Comparison of ENCODE assay signal across 16 mouse cellular contexts in the genomic region with DNA sequence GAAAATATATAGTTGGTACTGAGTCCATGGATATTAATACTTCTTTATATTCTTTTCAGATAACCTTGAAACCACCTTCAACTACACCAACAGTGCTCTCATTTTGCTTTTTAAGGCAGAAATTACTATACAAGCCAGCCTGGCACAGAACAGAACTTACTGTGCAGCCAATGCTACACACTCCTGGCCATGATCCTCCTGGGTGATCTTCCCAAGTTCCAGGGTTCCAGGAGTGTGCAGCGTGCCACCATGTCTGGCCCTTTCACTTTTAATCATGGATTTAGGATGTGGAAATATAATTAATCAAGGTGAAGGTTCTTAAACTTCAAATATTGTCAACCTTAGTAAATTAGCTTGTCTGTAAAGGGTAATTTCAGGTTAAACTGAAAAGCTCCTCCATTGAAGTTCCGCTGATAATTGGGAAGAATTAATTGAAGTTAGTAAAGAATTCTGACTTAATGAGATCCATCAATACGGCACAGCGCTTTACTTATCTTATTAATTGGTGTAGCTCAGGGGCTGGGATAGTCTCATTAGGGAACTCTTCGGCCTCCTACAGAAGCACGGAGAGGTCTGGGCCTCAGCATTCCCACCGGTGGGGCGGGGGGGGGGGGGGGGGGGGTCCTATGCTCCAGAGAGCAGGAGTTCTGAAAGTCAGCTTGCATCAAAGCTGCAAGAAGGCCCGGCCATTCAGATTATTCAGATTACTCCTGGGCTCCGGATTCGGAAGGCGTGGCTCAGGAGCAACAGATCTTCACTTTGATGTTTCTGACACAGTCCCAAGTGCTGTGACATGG.
DNase-seq lines count a peak whose midpoint lies in the region; ATAC-seq and TF ChIP-seq lines count a peak whose summit lies in the region.
"Had no signal": no experiment of that assay in that cellular context is flagged by ENCODE, and none has a peak within 500 bp of the region (broad histone marks: within the 10 kb centered on the region; RNA-seq: fewer than 3 reads in every experiment).

No protein-coding gene starts in this region.

- no peaks in the 10 kb centered on the region for H3K36me3 ChIP-seq in hindbrain, embryonic 14.5 days (replicated peaks; ENCODE audit: control insufficient read depth, insufficient read depth)
- no peaks in the 10 kb centered on the region for H3K36me3 ChIP-seq in hindbrain, embryonic 13.5 days
- H3K36me3 ChIP-seq in midbrain, embryonic 11.5 days (ENCODE audit: control insufficient read depth, insufficient read depth, low read length): no peaks in the 10 kb centered on the region
- no peaks in the 10 kb centered on the region for H3K36me3 ChIP-seq in thymus, adult 2 months (ENCODE audit: control insufficient read depth, insufficient read depth, low read length)
- H3K36me3 ChIP-seq: embryonic facial prominence, embryonic 15.5 days; stomach, embryonic 15.5 days had no signal

- H3K27me3 ChIP-seq in hindbrain, embryonic 14.5 days (ENCODE audit: control insufficient read depth, insufficient read depth, low read length): no peaks in the 10 kb centered on the region
- H3K27me3 ChIP-seq in hindbrain, embryonic 13.5 days: no peaks in the 10 kb centered on the region
- H3K27me3 ChIP-seq in midbrain, embryonic 11.5 days (ENCODE audit: control insufficient read depth, insufficient read depth, low read length): no peaks in the 10 kb centered on the region
- no peaks in the 10 kb centered on the region for H3K27me3 ChIP-seq in thymus, adult 2 months (ENCODE audit: control insufficient read depth, insufficient read depth, low read length)
- H3K27me3 ChIP-seq: embryonic facial prominence, embryonic 15.5 days; megakaryocyte, embryonic 14.5 days; stomach, embryonic 15.5 days had no signal

- 35% methylated on average over 12 of the region's 12 CpGs for WGBS in hindbrain, embryonic 14.5 days
- WGBS in hindbrain, embryonic 13.5 days: 49% methylated on average over 9 of the region's 12 CpGs
- WGBS in midbrain, embryonic 11.5 days: 22% methylated on average over 11 of the region's 12 CpGs
- WGBS in thymus, adult 2 months: 90% methylated on average over 12 of the region's 12 CpGs

- no peak overlapping the region for H3K4me3 ChIP-seq in hindbrain, embryonic 14.5 days (replicated peaks; ENCODE audit: low read length)
- H3K4me3 ChIP-seq in hindbrain, embryonic 13.5 days: no peak overlapping the region
- no peak overlapping the region for H3K4me3 ChIP-seq in midbrain, embryonic 11.5 days (ENCODE audit: low read depth, low read length)
- no peak overlapping the region for H3K4me3 ChIP-seq in thymus, adult 2 months (ENCODE audit: control insufficient read depth, insufficient read depth, low read length)
- H3K4me3 ChIP-seq: embryonic facial prominence, embryonic 15.5 days; megakaryocyte, embryonic 14.5 days; stomach, embryonic 15.5 days had no signal

- peaks cover 13% of the 10 kb centered on the region for H3K4me1 ChIP-seq in hindbrain, embryonic 14.5 days (replicated peaks; ENCODE audit: control insufficient read depth, insufficient read depth, low read length)
- peaks cover 23% of the 10 kb centered on the region for H3K4me1 ChIP-seq in hindbrain, embryonic 13.5 days (replicated peaks)
- peaks cover 10% of the 10 kb centered on the region; the same call in 1 of the 2 replicates for H3K4me1 ChIP-seq in midbrain, embryonic 11.5 days (ENCODE audit: control insufficient read depth, insufficient read depth, low read length)
- no peaks in the 10 kb centered on the region for H3K4me1 ChIP-seq in thymus, adult 2 months (replicated peaks; ENCODE audit: control insufficient read depth, insufficient read depth, low read length)
- H3K4me1 ChIP-seq: embryonic facial prominence, embryonic 15.5 days; megakaryocyte, embryonic 14.5 days; stomach, embryonic 15.5 days had no signal

- H3K9me3 ChIP-seq in hindbrain, embryonic 14.5 days (ENCODE audit: control insufficient read depth, low read length): no peaks in the 10 kb centered on the region
- H3K9me3 ChIP-seq in hindbrain, embryonic 13.5 days: no peaks in the 10 kb centered on the region
- no peaks in the 10 kb centered on the region for H3K9me3 ChIP-seq in midbrain, embryonic 11.5 days (ENCODE audit: control insufficient read depth, low read length)
- H3K9me3 ChIP-seq: embryonic facial prominence, embryonic 15.5 days; stomach, embryonic 15.5 days had no signal

- no peak overlapping the region for H3K4me2 ChIP-seq in hindbrain, embryonic 14.5 days (replicated peaks)
- no peak overlapping the region for H3K4me2 ChIP-seq in hindbrain, embryonic 13.5 days
- H3K4me2 ChIP-seq in midbrain, embryonic 11.5 days: no peak overlapping the region
- H3K4me2 ChIP-seq: embryonic facial prominence, embryonic 15.5 days; stomach, embryonic 15.5 days had no signal

- H3K9ac ChIP-seq in hindbrain, embryonic 14.5 days: no peak overlapping the region
- no peak overlapping the region for H3K9ac ChIP-seq in hindbrain, embryonic 13.5 days
- H3K9ac ChIP-seq in midbrain, embryonic 11.5 days (ENCODE audit: low read length): no peak overlapping the region
- H3K9ac ChIP-seq: embryonic facial prominence, embryonic 15.5 days; stomach, embryonic 15.5 days had no signal

- ATAC-seq in hindbrain, embryonic 14.5 days (ENCODE audit: low FRiP score): peak; percentile 28; the same call in 1 of the 2 replicates
- no peak for ATAC-seq in hindbrain, embryonic 13.5 days (ENCODE audit: low FRiP score)
- peak; percentile 38; the same call in 1 of the 2 replicates for ATAC-seq in midbrain, embryonic 11.5 days (ENCODE audit: low FRiP score)

- DNase-seq in hindbrain, embryonic 14.5 days (ENCODE audit: low spot score): no peak
- peak; percentile 22 for DNase-seq in embryo, embryonic 11 days
- DNase-seq in midbrain, embryonic 11.5 days (ENCODE audit: low spot score, missing footprints): peak; percentile 59
- DNase-seq in retina, postnatal 1 day: peak; percentile 71
- DNase-seq in thymus, postnatal 36 days: no peak
- DNase-seq in thymus, adult 2 months: no peak
- DNase-seq: cerebellum, adult 11-12 months; cerebellum, postnatal 36 days; heart, adult 18-20 months; kidney, adult 8-10 months; kidney, postnatal 4 days; lung, postnatal 14 days had no signal

- TF ChIP-seq CTCF in thymus, adult 2 months (IDR thresholded peaks at IDR 0.05; ENCODE audit: borderline replicate concordance, control insufficient read depth, extremely low read depth, insufficient read depth, low read length, poor library complexity): no peak

- TF ChIP-seq POLR2A in thymus, adult 2 months (IDR thresholded peaks at IDR 0.05; ENCODE audit: control insufficient read depth, extremely low read depth, insufficient read depth, low read length, poor library complexity): no peak

- H3K27ac ChIP-seq in hindbrain, embryonic 14.5 days: no peak overlapping the region
- H3K27ac ChIP-seq in hindbrain, embryonic 13.5 days: no peak overlapping the region
- no peak overlapping the region for H3K27ac ChIP-seq in midbrain, embryonic 11.5 days (ENCODE audit: low read depth, low read length)
- no peak overlapping the region for H3K27ac ChIP-seq in thymus, adult 2 months (ENCODE audit: control insufficient read depth, insufficient read depth, low read length)
- H3K27ac ChIP-seq: embryonic facial prominence, embryonic 15.5 days; stomach, embryonic 15.5 days had no signal

Comparison
In these comparisons a context has a peak if more than half of its experiments do, and no peak if none do; other contexts are left out.
1. DNase-seq: peak in embryo, embryonic 11 days (single experiment), midbrain, embryonic 11.5 days (single experiment) and retina, postnatal 1 day (single experiment); none in hindbrain, embryonic 14.5 days (single experiment), thymus, postnatal 36 days (0 of 2) and thymus, adult 2 months (single experiment).